Mouse (Mus musculus) neural tube, embryonic 11.5 days (tissue): ENCODE data around the gene 1110059E24Rik. TPM values are rescaled to one million over a fixed set of nuclear protein-coding genes. Genes with fewer than 3 reads are reported as not detected.

Experiments
- ATAC-seq: fragments of 200-750 bp; cut with Nextera tagmentation; 2 replicates; pipeline ENCODE4 v1.8.0; 2017; ENCODE audit warnings: moderate number of reproducible peaks, mild to moderate bottlenecking, moderate TSS enrichment, moderate library complexity; ENCODE audit not compliant: insufficient read depth, low FRiP score, low TSS enrichment
- DNase-seq: peaks from one replicate; pipeline ENCODE4 v3.0.0-alpha.2; 2015; ENCODE audit warnings: low spot score
- H3K27ac ChIP-seq: fragments of 300-500 bp; sonication (generic); 2 replicates; pipeline ENCODE4 v1.5.1; 2014; ENCODE audit warnings: low read depth, mild to moderate bottlenecking, low read length
- H3K27me3 ChIP-seq: fragments of 300-500 bp; sonication (generic); 2 replicates; pipeline ENCODE4 v1.6.1; 2014; ENCODE audit warnings: mild to moderate bottlenecking, low read length, mixed read lengths; ENCODE audit not compliant: control insufficient read depth, insufficient read depth
- H3K36me3 ChIP-seq: fragments of 300-500 bp; sonication (generic); 2 replicates; pipeline ENCODE4 v1.6.1; 2014; ENCODE audit warnings: mild to moderate bottlenecking, low read length, moderate library complexity, mixed read lengths; ENCODE audit not compliant: control insufficient read depth, insufficient read depth
- H3K4me1 ChIP-seq: fragments of 300-500 bp; sonication (generic); 2 replicates; pipeline ENCODE4 v1.6.1; 2014; ENCODE audit warnings: low read length, mixed read lengths; ENCODE audit not compliant: control insufficient read depth, insufficient read depth
- H3K4me2 ChIP-seq: fragments of 300-500 bp; sonication (generic); 2 replicates; pipeline ENCODE4 v1.6.1; 2014; ENCODE audit warnings: low read depth, mild to moderate bottlenecking, moderate library complexity
- H3K4me3 ChIP-seq: fragments of 300-500 bp; sonication (generic); 2 replicates; pipeline ENCODE4 v1.5.1; 2014; ENCODE audit warnings: low read depth, low read length
- H3K9ac ChIP-seq: fragments of 300-500 bp; sonication (generic); 2 replicates; pipeline ENCODE4 v1.6.1; 2014; ENCODE audit warnings: mild to moderate bottlenecking, low read length
- H3K9me3 ChIP-seq: fragments of 300-500 bp; sonication (generic); 2 replicates; pipeline ENCODE4 v1.6.1; 2016; ENCODE audit warnings: low read length; ENCODE audit not compliant: control insufficient read depth
- WGBS: fragments of 180-500 bp; shearing (Covaris S2); extraction: QIAGEN DNeasy Blood & Tissue Kit; methylation state at CpG from one replicate; pipeline ENCODE4 v1.1.7; 2014; 5-methylcytosine and 5-hydroxymethylcytosine counted together
- polyA plus RNA-seq: library from polyadenylated mRNA; unstranded; fragments of >200 nt; fragmentation: Nextera tagmentation; extraction: Ambion mirVana; gene quantifications from 2 replicates; pipeline ENCODE4 v1.2.1, GENCODE M21; 2014

The 1110059E24Rik gene
- polyA plus RNA-seq, 1 experiment from 2014 or later: 68.2 TPM

DNA sequence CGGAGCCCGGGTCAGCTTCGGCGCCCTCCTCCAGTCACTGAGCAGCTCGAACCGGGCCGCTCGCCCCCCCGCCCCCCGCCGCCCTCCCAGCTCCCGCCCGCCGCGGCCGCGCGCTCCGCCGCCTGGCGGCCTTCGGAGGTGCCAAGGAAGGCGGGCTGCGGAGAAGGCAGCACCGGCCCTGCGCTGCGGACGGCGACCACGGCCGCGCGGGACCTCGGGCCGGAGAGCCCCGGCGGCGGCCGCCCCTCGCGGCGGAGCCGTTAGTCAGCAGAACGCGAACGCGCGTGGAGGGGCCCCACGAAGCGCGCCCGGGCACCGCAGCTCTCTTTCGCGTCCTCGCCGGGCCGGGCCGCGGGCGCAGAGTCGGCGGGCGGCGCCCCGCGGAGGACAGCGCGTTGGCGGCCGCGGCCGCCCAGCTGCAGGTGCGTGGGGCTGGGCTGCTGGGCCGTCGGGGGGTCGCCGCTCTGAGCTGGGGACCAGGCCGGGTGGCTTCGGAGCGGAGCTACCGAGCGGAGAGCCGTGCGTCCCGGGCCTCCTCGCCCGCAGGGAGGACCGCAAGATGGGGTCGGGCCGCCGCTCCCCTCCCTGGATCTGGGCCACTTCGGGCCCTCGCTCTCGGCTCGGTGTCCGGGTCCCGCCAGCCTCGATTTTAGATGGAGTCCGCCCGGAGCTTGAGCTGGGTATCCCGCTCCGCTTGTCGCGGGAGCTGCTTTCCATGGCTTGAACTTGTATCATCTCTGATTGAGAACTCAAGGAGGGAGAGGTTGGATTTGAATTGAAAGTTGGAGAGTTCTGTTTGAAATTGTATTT is 601 bp upstream of the 1110059E24Rik start, which contains the start of gene Abhd17b:
TSS of gene Abhd17b (plus strand) at position 14 of the 810 bp plus-strand sequence.
- WGBS: under 1% methylated on average over 58 of the region's 105 CpGs
- DNase-seq: peak; percentile 70

DNA sequence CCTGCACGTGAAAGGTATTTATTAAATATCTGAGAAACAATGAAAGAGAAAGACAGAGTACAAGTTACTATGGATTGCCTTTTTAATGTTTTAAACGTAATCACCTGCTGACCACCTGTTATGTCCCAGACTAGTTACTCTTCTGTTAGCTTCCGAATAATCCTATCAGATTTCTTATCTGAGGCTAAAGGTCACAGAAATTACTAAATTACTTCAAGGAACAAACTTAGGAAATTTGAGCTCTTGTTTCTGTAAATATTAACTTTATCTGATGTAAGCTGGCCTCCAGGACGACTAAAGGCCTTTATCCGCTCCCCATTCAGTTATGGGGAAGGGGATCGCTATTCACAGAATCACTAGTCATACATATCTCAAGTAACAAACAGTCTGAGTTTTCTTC is 1.1 kb downstream of the 1110059E24Rik start:
- WGBS: 57% methylated on average over 6 of the region's 6 CpGs
- Histone ChIP-seq H3K4me1 (peaks cover 12% of the 10 kb centered on the region; the same call in 1 of the 2 replicates), H3K9ac (peak overlapping the region; percentile 95), H3K9me3 (no peaks in the 10 kb centered on the region), H3K4me3 (peak overlapping the region; percentile 92), H3K36me3 (no peaks in the 10 kb centered on the region), H3K27ac (no peak overlapping the region), H3K27me3 (no peaks in the 10 kb centered on the region), H3K4me2 (peak overlapping the region; percentile 73)
- ATAC-seq: no peak
- no peak for DNase-seq

More for the DNA sequence above, 601 bp upstream of the 1110059E24Rik start, which contains the start of gene Abhd17b:
- Histone ChIP-seq H3K4me2 (peak within 1 kb of the TSS; percentile 73), H3K9me3 (no peaks in the 10 kb centered on the region), H3K4me1 (peaks cover 12% of the 10 kb centered on the region; the same call in 1 of the 2 replicates), H3K27me3 (no peaks in the 10 kb centered on the region), H3K36me3 (no peaks in the 10 kb centered on the region), H3K27ac (peak within 1 kb of the TSS; percentile 99), H3K4me3 (peak within 1 kb of the TSS; percentile 92), H3K9ac (peak within 1 kb of the TSS; percentile 95)
- ATAC-seq: peak; percentile 65

DNA sequence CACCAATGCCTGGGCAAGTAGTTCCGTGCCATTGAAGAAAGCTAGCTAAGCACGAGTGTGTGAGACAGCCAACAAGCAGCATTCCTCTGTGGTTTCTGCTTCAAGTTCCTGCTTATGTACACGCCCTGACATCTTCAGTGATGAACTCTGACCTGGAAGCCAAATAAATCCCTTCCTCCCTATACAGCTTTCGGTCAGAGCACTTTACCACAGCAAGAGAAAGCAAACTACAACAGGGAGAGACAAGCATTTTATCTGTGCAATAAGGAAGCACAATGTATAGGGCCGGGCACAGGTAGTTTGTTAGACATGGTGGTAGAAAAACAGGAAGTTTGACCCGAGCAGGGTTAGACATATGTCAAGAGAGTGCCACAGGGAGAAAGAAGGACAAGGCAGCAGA is 6.6 kb downstream of the 1110059E24Rik start:
- no peak for ATAC-seq
- no peaks in the 10 kb centered on the region for H3K36me3 ChIP-seq
- WGBS: 89% methylated on average over 6 of the region's 6 CpGs
- H3K4me2 ChIP-seq: no peak overlapping the region
- H3K4me3 ChIP-seq: no peak overlapping the region
- H3K9me3 ChIP-seq: no peaks in the 10 kb centered on the region
- no peak for DNase-seq
- H3K27me3 ChIP-seq: no peaks in the 10 kb centered on the region
- H3K4me1 ChIP-seq: no peaks in the 10 kb centered on the region
- no peak overlapping the region for H3K9ac ChIP-seq
- no peak overlapping the region for H3K27ac ChIP-seq

DNA sequence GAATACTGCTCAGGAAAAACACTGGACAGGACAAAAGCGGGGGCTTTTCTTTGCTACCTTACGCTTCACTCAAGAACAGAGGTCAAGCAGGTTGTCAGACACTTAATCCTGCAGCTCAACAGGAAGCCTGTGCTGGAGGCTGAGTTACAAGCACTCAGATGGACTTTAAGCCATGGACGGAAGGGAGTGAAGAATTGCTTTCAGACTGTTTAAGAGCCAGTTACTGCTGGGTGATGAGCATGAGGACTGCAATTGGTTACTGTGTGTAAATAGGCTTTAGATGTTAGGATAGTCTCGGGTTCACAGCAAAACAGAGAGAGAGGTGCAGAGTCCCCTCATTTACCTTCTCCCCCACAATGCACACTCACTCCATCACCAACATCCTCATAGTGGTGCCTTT is 7.5 kb downstream of the 1110059E24Rik start:
- Histone ChIP-seq H3K9me3 (no peaks in the 10 kb centered on the region), H3K36me3 (no peaks in the 10 kb centered on the region), H3K27ac (no peak overlapping the region), H3K4me1 (no peaks in the 10 kb centered on the region), H3K9ac (no peak overlapping the region), H3K4me2 (no peak overlapping the region), H3K4me3 (no peak overlapping the region), H3K27me3 (no peaks in the 10 kb centered on the region)
- no peak for ATAC-seq
- DNase-seq: no peak
- WGBS: 69% methylated on average over 4 of the region's 4 CpGs

DNA sequence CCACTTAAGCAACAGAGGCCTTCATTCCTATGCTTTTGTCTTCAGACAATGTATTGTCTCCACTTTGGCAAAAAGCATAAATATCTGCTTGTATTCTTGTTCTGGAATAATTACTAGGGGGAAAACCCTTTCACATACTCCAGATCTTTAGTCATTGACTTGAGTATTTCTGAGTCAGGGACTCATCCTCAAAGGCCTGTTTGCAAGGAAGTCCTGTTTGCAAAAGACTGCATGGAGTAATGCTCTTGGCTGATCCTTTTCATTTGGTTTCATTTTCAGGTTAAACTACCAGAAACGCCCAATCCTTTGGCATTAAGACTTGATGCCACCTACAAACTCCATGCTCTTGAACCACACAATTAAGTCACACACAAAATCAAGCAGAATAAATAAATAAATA is 8.8 kb downstream of the 1110059E24Rik start:
- WGBS: 89% methylated on average over 1 of the region's 1 CpGs
- Histone ChIP-seq H3K4me2 (no peak overlapping the region), H3K9me3 (no peaks in the 10 kb centered on the region), H3K4me3 (no peak overlapping the region), H3K27ac (no peak overlapping the region), H3K9ac (no peak overlapping the region), H3K4me1 (no peaks in the 10 kb centered on the region), H3K36me3 (no peaks in the 10 kb centered on the region), H3K27me3 (no peaks in the 10 kb centered on the region)
- DNase-seq (no peak), ATAC-seq (no peak)

DNA sequence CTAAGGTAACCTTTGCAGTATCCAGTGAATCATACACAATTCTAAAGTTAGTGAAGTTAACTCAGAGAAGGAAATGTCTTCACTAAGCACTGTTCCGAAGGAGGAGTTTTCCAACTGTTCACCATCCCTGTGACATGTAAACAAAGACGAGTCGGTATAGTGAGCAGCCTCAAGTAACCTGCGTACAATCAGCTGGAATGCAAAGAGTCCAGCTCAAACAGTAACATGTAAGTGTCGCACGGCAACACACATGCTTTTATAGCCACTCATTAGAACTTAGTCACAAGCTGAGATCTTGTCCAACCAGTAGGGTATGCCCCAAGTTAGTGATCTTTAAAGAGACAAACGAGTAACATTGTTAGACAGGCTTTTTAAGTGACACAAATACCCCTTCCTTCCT is 15.1 kb downstream of the 1110059E24Rik start:
- Histone ChIP-seq H3K36me3 (no peaks in the 10 kb centered on the region), H3K4me2 (no peak overlapping the region), H3K4me3 (no peak overlapping the region), H3K27me3 (no peaks in the 10 kb centered on the region), H3K4me1 (no peaks in the 10 kb centered on the region), H3K27ac (no peak overlapping the region), H3K9ac (no peak overlapping the region), H3K9me3 (no peaks in the 10 kb centered on the region)
- no peak for DNase-seq
- WGBS: 83% methylated on average over 7 of the region's 7 CpGs
- no peak for ATAC-seq

DNA sequence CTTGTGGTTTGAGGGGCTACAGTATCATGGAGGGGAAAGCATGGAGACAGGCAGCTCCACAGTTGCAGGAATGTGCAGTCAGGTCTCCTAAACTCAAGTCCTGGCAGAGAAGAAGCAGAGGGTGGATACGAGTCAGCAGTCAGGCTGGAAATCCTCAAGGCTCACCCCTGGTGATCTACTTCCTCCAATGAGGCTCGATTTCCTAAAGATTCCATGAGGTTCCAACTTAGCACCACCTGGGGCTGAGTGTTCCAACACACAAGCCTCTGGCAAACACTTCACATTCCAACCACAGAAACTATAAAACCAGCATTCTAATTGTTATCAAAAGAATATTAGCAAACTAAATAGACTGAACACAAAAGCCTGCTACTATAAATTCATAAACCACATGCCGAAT is 15.9 kb downstream of the 1110059E24Rik start:
- Histone ChIP-seq H3K4me3 (no peak overlapping the region), H3K9ac (no peak overlapping the region), H3K4me1 (no peaks in the 10 kb centered on the region), H3K4me2 (no peak overlapping the region), H3K27me3 (no peaks in the 10 kb centered on the region), H3K36me3 (no peaks in the 10 kb centered on the region), H3K27ac (no peak overlapping the region), H3K9me3 (no peaks in the 10 kb centered on the region)
- 86% methylated on average over 3 of the region's 3 CpGs for WGBS
- DNase-seq: no peak
- ATAC-seq: no peak

DNA sequence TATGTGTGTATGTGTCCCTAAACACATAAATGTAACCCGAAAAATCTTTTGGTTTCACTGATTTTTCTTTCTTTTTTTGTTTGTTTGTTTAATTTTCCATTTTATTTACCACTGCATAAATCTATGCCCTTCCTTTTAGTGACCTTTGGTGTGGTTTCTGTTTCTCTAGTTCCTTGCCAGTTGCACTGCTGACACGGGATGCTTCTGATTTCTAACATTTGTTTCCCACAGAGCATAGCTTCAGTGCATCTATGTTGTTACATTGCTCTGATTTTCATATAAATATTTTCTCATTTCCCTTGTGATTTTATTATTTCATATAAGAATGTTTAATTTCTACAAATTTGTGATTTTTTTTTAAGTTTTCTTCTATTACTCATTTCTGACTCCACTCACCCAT is 17.4 kb downstream of the 1110059E24Rik start:
- no peak overlapping the region for H3K9ac ChIP-seq
- no peak overlapping the region for H3K27ac ChIP-seq
- no peaks in the 10 kb centered on the region for H3K4me1 ChIP-seq
- H3K36me3 ChIP-seq: no peaks in the 10 kb centered on the region
- no peak overlapping the region for H3K4me3 ChIP-seq
- DNase-seq (no peak), ATAC-seq (no peak)
- no peaks in the 10 kb centered on the region for H3K27me3 ChIP-seq
- 93% methylated on average over 2 of the region's 2 CpGs for WGBS
- H3K9me3 ChIP-seq: no peaks in the 10 kb centered on the region
- H3K4me2 ChIP-seq: no peak overlapping the region
